Mouse (Mus musculus) small intestine, adult 2 months (tissue): ENCODE measurements around the gene Pfkp. TPM values are rescaled to one million over a fixed set of nuclear protein-coding genes. Genes with fewer than 3 reads are reported as not detected.

ENCODE experiments used
- H3K27ac ChIP-seq: fragments of 200-500 bp; 2 replicates; pipeline ENCODE4 v1.5.1; 2012; ENCODE audit warnings: low read depth, low read length, control low read depth, inconsistent platforms; ENCODE audit not compliant: insufficient read depth
- H3K27me3 ChIP-seq: fragments of 200-500 bp; 2 replicates; pipeline ENCODE4 v1.6.1; 2012; ENCODE audit warnings: mild to moderate bottlenecking, moderate library complexity, low read length, inconsistent platforms; ENCODE audit not compliant: control insufficient read depth, insufficient read depth
- H3K36me3 ChIP-seq: fragments of 200-500 bp; 2 replicates; pipeline ENCODE4 v1.6.1; 2012; ENCODE audit warnings: mild to moderate bottlenecking, low read length, control low read depth, inconsistent platforms; ENCODE audit not compliant: control insufficient read depth, insufficient read depth
- H3K4me1 ChIP-seq: fragments of 200-500 bp; 2 replicates; pipeline ENCODE4 v1.6.1; 2012; ENCODE audit warnings: low read length, inconsistent platforms, mixed read lengths; ENCODE audit not compliant: control insufficient read depth, insufficient read depth, insufficient read length
- H3K4me3 ChIP-seq: fragments of 200-500 bp; 2 replicates; pipeline ENCODE4 v1.5.1; 2012; ENCODE audit warnings: low read depth, mild to moderate bottlenecking, control low read depth, inconsistent platforms, low read length, moderate library complexity
- CTCF ChIP-seq: fragments of 200-500 bp; IDR thresholded peaks from 2 replicates; pipeline ENCODE4 v1.5.1; 2012; ENCODE audit warnings: low read depth, mild to moderate bottlenecking, control low read depth, inconsistent platforms, low read length, moderate library complexity, mixed read lengths; ENCODE audit not compliant: insufficient replicate concordance, insufficient read length; ENCODE audit errors: extremely low read depth
- POLR2A ChIP-seq: fragments of 200-500 bp; IDR thresholded peaks from 2 replicates; pipeline ENCODE4 v1.6.1; 2012; ENCODE audit warnings: low read depth, mild to moderate bottlenecking, control low read depth, inconsistent platforms, low read length, moderate library complexity
- WGBS: fragments of 180-500 bp; shearing (Covaris S2); methylation state at CpG from one replicate; pipeline ENCODE4 v1.1.7; 2018; 5-methylcytosine and 5-hydroxymethylcytosine counted together
- polyA plus RNA-seq: library from polyadenylated mRNA; depleted of rRNA; stranded (reverse); fragments of >200 nt; gene quantifications from 2 replicates; pipeline ENCODE4 v1.2.3, GENCODE M21; 2012

Gene Pfkp
- polyA plus RNA-seq, 1 experiment, result 159 TPM

DNA sequence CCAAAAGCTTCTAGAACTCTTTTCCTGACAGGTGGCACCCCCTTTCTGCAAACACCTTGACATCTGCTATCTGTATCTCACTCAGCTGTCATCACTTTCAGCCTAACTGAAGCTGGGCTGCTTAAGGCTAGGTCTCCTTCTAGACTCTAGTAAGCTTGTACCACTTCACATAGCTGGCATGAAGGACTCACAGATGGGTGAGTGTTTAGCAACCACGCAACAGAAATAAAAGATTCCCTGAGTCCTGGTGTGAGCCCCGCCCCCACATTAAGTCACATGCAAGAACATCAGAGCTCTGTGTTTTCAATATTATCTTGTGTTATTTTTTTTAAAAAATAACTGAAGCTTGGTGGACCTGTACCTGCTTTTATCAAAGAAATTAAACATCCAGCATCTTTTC lies 8.7 kb upstream of the Pfkp start:
- no peak overlapping the region for H3K27ac ChIP-seq
- no peaks in the 10 kb centered on the region for H3K36me3 ChIP-seq
- TF ChIP-seq CTCF (no peak), POLR2A (no peak)
- no peak overlapping the region for H3K4me3 ChIP-seq
- no peaks in the 10 kb centered on the region for H3K27me3 ChIP-seq
- 76% methylated on average over 2 of the region's 2 CpGs for WGBS
- H3K4me1 ChIP-seq, result peaks cover 3% of the 10 kb centered on the region; the same call in 1 of the 2 replicates

DNA sequence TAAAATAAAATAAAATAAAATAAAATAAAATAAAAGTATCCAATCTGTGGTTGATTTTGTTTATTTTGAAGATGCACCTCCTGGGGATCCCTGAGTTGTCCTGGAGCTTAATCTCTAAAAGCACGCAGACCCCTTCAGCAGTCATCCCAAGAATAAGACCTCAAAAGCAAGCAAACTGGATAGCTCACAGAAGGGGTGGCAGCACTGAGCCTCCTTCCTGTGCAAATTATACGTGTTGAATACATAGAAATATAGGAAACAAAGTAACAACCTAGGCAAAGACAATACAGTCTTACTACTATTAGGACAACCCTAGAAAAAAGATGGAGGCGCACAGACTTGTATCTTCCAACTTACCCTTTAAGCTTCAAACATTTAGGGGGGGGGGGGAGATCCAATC lies 965 bp upstream of the Pfkp start:
- Histone ChIP-seq H3K36me3 (0 out of 2 replicates have a peak, but pooled peaks cover 2% of the 10 kb centered on the region), H3K4me1 (peaks cover 4% of the 10 kb centered on the region), H3K27ac (no peak overlapping the region), H3K27me3 (no peaks in the 10 kb centered on the region), H3K4me3 (no peak overlapping the region)
- TF ChIP-seq POLR2A, result no peak
- no peak for TF ChIP-seq CTCF
- 74% methylated on average over 3 of the region's 3 CpGs for WGBS

DNA sequence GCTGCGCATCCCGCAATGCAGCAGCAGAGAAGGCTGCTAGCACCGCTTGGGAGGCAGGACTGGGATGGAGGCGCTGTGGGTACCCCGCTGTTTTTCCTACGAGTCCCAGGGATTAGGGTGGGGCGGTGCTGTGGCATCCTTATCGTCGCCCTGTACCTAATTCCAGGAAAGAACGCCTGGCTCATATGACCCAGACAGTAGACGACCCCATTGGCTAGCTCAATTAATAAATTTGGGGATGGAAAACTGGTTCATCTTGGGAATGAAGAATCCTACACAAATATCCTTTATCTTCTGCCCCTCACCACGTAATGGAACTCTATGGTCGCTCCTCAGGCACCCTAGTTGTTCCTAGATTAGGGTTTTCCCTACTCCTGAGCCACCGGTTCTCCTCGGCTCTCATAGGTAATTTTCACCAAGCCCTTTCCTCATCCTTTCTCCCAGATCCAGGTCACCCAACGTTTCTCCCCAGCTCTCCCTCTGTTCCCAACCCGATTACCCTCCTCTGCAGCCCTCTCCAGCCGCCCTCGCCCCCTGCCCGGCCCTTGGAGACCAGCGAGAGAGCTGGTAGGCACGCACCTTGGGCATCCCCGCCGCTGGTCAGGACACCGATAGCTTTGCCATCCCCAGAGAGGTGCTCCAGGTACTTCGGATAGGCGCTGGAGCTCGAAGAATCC lies 447 bp downstream of the Pfkp start:
- H3K36me3 ChIP-seq, result 0 out of 2 replicates have a peak, but pooled peaks cover 2% of the 10 kb centered on the region
- TF ChIP-seq CTCF, result no peak
- TF ChIP-seq POLR2A, result no peak
- H3K4me1 ChIP-seq, result peaks cover 9% of the 10 kb centered on the region
- WGBS, result under 1% methylated on average over 28 of the region's 28 CpGs
- H3K27ac ChIP-seq, result peak overlapping the region; percentile 92
- H3K27me3 ChIP-seq, result no peaks in the 10 kb centered on the region
- peak overlapping the region; percentile 88 for H3K4me3 ChIP-seq

DNA sequence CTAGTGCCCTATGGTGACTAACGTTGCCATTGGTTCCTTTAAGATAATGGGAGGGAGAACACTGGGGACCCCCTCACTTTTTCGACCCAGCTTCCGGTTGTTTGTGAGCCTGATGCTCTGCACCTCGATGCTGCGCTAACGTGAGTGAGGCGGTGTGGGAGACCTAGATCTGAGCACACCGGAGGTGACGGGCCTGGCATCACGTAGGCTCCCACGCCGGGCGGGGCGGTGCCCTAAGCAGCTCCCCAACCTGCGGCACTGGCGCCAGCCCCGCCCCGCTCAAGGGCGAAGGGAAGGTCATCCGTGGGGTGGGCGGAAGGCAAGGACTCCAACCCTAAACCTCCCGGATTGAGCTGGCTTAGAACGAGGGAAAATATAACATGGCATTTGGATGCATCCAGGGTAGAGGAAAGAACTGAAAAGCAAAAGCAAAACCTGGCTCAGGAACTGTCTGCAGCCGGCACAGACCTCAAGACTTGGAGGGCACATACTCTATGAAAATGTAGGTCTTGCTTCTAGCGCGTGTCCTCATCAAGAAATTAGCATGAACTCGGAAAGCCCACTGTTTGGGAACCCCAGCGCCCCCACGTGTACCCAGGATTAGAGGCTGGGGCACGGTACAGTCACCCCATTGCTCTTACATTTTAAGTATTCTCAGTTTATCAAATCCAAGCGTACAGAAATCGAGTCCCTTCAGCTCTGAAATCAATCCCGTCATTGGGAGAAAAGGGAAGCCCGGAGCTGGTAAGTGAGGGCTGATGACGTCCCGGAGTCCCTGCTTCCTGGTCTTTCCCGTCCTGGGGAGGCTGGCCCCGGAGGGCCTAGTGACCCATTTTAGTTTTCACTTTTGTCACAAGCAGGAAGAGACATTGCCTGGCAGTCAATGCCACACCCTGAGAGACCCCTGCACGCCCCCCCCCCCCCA lies 1.2 kb downstream of the Pfkp start:
- Histone ChIP-seq H3K36me3 (0 out of 2 replicates have a peak, but pooled peaks cover 2% of the 10 kb centered on the region), H3K4me1 (peaks cover 14% of the 10 kb centered on the region), H3K4me3 (peak overlapping the region; percentile 88), H3K27me3 (no peaks in the 10 kb centered on the region), H3K27ac (peak overlapping the region; percentile 92)
- WGBS, result under 1% methylated on average over 39 of the region's 39 CpGs
- TF ChIP-seq POLR2A (no peak), CTCF (no peak)

DNA sequence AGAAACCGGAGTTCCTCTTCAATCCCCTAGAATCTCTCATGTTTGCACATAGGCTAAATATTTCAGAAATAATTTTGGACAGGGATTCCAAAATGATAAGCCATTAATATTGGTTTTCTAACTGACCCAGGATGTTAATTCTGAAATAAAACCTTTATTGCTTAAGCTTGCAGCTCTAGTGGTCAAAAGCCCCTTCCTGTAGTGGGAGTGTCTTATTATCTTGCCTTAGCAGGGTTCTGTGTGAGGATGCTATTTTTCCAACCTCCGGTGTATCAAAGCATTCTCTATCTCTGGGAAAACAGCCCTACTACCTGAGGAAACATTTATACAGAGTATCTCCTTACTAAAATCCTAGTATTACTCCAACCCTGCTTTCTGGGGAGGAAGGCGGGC lies 1.9 kb downstream of the Pfkp start:
- WGBS, result 55% methylated on average over 3 of the region's 3 CpGs
- Histone ChIP-seq H3K4me1 (peaks cover 16% of the 10 kb centered on the region), H3K4me3 (peak overlapping the region; percentile 88), H3K27ac (peak overlapping the region; percentile 92), H3K27me3 (no peaks in the 10 kb centered on the region), H3K36me3 (0 out of 2 replicates have a peak, but pooled peaks cover 2% of the 10 kb centered on the region)
- TF ChIP-seq CTCF (no peak), POLR2A (no peak)

DNA sequence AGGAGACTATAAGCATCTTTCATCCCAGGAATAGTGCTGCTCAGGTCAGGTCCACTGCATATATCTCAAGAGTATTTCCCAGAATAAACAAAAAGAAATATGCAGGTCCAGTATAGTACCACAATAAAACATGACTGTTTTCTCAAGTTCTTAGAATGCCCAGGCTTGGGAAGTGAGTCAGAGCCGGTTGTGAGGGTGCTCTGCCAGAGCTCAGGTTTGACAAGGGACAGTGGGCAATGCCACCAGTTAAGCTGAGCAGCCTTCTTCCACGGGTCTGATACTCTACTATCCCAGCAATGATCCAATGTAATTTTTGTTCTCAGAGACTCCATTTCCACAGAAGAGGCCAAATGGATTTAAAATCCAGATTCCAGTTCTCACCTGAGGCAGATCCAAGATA lies 2.3 kb downstream of the Pfkp start:
- Histone ChIP-seq H3K27me3 (no peaks in the 10 kb centered on the region), H3K4me3 (no peak overlapping the region), H3K4me1 (peaks cover 17% of the 10 kb centered on the region), H3K27ac (no peak overlapping the region), H3K36me3 (0 out of 2 replicates have a peak, but pooled peaks cover 2% of the 10 kb centered on the region)
- TF ChIP-seq CTCF, result no peak
- no peak for TF ChIP-seq POLR2A
- WGBS, result 75% methylated on average over 2 of the region's 2 CpGs

DNA sequence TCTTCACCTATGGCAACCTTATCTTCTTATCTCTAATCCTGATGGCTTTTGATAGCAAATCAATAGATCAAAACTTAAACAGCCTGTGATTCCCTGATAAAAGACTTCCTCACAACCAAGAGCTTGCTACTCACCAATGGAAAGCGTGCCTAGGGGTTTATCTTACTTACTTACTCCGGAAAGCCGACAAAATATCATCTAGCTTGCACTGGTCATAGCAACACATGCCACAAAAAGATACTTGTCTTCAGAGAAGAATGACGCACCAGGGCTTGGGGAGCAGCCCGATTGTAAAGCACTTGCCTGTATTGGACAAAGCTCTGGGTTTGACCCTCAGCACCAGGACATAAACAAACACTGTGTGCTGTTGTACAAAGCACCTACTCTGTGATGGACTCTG lies 4.6 kb downstream of the Pfkp start:
- Histone ChIP-seq H3K27ac (no peak overlapping the region; the same call in 1 of the 2 replicates), H3K4me1 (peaks cover 19% of the 10 kb centered on the region), H3K4me3 (no peak overlapping the region), H3K36me3 (peaks cover 2% of the 10 kb centered on the region; the same call in 1 of the 2 replicates), H3K27me3 (no peaks in the 10 kb centered on the region)
- 78% methylated on average over 5 of the region's 5 CpGs for WGBS
- TF ChIP-seq CTCF, result no peak
- no peak for TF ChIP-seq POLR2A
